Mouse (Mus musculus) retina, embryonic 14.5 days (tissue): ENCODE data around the gene Fyb.
A peak's percentile ranks its signal among the peaks of the same experiment; 100 is the strongest.

Experiments used
- DNase-seq: peaks from one replicate; pipeline ENCODE4 v3.0.0-alpha.2; 2015; ENCODE audit warnings: low spot score

The Fyb gene

DNA sequence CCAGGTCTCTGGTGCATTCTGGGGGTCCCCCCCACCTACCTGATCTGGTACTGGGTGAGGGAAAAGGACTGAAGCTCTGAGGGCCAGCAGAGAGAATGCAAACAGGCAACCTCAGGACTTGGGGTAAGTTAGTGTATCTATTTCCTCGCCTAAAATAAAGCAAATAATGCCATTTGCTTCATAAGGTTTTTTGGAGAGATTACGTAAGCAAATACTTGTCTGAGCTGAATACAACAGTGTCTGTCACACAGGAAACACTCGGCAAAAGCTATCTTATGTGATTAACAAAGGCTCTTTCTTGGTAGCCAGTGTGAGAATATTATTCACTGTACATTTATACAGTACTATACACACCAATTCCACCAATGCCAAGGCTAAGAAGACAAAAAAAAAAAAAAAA is 76.0 kb downstream of the Fyb start:
- no peak for DNase-seq

DNA sequence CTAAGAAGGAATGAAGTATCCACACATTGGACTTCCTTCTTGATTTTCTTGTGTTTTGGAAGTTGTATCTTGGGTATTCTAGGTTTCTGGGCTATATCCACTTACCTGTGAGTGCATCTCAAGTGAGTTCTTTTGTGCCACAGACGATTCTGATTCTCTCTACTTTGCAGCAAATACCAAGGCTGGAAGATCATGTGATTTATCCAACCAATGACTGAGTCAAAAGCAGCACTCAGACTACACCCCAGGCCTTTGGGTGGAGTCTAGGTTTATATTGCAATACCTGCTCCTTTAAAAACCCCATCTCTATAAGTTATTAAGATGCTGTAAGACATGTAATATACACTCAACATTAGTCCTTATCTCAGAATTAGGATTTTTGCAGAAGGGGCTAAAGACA is 77.7 kb downstream of the Fyb start:
- no peak for DNase-seq

DNA sequence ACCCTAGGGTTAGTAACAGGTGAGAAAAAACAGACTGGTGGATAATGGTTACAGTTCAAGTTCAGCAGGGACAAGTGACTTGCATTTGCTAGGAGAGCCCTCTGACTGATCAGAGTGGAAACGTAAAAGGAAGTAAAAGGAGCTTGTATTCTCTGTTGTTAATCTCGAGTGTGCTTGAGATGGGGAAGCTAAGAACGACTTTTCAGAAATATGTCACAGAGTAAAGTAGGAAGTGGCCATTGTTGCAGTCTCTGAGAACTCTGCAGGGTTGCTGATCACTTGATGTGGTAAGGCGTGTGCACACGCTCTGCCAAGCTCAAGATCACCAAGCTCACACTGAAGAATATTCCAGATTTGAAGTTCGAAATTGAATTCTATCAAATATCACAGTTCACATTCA is 78.7 kb downstream of the Fyb start:
- DNase-seq: no peak

DNA sequence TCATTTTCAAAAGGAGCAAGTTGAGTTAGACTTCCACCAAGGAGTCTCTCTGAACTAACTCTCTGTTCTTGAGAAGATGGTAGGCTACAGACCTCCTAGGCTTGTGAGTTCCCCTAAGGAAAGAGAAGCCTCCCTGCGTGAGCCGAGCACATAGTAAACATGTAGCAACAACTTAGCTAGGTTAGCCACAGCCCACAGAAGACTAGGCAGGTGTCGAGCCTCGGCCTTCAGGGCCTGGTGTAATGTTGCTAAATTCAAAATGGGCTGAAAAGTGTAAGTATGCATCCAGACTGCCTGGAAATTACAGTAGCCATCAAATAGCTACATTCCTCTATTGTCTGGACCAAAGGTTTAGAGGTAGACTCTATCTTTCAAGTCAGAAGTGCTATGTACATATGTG is 79.3 kb downstream of the Fyb start:
- no peak for DNase-seq

DNA sequence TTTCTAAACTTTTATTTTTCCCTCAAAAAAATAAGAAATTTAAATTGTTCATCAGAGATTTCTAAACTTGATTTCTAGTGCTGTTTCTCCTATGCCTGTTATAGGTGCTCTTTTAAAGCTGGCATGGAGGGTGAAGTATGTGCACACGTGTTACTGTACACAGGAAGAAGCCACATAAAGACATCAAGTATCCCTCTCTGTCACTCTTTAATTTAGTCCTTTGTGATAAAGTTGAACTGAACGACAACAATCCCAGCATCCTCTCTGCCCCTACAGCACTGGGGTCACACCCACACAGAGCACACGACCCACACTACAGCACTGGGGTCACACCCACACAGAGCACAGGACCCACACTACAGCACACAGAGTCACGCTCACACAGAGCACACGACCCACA is 88.0 kb downstream of the Fyb start:
- DNase-seq: no peak

DNA sequence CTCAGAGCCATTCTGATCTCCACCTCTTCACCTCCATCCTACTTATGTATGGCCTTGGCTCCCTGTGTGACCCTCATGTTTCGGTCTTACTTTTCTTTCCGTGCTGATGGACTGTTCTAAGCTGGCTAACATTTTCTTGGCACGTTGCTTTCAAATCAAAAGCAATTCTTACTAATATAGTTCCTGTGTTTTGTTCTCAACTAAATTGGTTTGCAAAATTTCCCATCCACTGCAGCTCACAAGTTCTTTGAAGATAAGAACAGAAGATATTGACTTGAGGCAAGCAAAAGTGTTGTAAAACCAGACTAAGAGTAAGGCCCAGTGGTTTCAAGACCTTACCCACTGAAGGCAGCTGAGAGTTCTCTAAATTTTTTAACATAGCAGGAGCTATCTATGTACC is 90.2 kb downstream of the Fyb start:
- DNase-seq: no peak

DNA sequence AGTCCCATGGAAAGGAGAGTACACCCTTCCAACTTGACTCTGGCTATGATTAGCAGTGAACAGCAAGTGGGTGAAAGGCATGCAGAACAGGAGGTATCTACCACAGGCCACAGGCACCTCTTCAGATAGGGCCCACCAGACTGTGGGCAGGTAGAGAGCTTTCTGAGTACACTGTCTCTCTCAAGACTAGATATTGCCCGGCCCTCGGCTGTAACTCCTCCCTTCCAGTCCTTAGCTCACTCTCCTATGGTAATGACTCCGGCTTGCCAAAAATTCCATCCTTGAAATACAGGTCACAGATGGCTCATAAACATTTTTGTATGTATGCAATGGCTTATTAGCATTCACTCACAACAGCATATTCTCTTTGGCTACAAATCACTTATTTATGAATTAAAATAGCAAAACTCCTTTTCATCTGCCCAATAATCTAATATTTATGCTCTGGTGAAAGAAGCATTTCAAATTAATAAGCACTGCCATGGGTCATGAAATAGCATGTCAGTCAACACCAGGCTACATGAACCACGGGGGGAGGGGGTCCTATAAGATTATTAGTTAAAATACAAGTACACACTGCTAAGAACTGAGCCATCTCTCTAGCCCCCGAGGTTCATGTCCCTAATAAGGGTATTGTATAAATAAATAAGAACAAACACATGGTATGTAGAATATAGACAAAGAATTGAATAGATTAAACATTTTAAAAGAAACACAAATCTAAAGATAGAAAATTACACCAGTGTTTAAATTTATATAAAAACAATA is 93.9 kb downstream of the Fyb start:
- DNase-seq: no peak

DNA sequence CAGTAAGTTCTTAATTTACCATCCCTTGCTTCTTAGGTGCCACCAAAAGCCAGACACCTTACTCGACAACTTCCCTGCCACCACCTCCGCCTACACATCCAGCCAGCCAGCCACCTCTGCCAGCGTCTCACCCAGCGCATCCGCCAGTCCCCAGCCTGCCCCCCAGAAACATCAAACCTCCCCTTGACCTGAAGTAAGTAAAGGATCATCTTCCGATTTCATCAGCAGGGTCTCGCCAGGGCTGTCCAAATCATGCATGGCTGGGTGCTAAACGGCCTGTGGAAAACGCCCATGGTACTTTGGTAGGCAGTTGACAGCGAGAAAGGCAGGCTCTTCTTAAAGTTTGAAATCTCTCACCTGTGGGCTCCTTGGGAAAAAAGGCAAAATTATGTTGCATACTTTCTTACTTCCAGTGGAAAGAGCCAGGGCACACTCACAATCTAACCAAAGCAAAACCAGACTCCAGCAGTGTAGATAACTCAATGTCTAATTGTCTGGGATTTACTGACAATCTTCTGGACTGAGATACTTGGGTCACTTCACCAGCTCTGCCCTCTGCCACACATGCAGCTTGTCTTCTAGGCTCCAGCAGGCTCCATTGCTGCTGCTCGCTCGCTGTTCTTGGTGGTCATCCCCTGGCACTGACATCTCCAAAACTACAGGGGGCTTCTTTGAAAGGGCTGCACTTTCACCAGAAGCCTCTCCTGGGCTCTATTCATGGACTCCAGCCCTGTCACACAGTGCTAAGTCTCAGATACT is 97.1 kb downstream of the Fyb start:
- DNase-seq: no peak

DNA sequence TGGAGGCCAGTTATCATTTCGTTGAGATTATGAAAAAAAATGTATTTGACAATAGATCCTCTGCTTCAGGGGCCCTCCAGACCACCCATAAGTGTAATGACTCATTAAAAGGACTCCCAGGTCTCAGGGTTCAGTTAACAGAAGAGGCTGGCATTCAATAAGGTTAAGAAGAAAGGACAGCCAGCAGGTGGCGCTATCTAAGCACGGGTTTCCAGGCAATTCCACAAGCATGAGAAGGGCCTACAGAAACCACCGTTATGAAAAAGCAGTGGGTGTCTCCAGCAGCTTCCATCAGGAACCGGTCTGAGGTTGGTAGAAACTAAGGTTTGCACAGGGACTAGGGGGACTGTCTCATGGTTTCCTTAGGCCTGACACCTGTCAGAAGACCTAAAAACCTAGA is 99.9 kb downstream of the Fyb start:
- DNase-seq: peak; percentile 93

DNA sequence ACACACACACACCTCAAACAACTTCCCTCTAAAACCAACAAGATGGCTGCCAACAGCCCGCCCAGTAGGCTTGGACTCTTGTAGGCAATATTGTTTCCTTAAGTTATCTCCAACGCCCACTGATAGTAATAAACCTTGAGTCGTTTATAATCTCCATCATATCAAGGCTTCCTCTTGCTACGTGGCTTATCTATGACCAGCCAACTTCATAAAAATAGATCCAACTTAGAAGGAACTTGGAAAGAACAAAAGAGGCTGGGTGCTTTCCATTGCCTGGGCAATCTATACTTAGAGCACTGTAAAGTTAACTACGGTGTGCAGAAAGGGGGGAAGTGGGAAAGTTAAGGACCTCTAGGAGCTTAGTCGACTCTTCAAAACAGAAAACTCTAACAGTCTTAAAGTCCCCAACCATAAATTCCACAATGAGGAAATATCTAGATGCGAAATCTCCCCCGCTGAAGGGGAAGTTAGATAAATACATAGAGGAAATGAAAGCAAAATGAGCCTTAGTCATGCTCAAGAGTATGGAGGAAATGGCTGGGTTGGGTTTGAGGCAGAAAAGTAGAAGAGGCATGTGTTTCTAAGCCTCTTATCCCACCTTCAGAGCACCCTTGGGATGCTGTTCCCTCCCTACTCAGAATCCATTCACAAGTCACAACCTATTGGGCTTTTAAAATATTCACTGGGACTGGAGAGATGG is 101.0 kb downstream of the Fyb start:
- DNase-seq: no peak

DNA sequence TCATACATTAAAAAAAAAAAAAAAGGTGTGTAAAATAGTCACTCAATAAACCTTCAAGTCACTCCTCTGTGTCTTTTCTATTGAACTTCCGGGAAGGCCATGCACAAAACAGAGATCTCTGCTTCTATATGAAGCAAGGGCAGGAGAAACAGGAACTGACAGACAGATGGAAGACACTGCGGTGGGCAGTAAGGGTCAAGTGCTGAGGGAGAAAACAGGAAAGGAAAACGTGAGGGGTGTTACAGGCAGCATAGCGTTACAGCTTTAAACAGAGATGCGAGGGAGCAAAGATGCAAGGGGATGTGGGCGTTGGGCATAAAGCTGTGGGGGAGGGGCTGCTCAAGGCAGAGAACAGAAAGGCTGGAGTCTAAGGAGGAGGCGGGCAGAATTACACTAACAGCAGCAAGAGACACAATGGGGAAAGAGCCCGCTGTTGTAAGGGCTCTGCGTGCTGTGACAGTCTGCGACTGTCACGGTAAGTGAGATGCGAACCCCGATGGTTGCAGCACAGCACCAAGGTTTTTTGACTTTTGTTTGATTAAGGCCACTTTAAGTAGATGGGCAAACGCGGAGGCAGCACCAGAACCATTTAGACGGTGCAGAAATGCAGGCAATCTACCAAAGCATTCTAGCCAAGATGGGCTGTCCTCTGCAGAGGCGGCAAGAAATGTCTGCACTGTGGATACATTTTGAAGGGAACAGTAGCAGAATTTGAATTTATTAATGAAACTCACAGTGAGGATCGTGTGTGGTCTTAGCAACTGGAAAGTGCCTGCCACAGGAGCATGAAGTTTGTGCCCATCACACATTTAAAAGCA is 101.9 kb downstream of the Fyb start:
- DNase-seq: peak; percentile 50

DNA sequence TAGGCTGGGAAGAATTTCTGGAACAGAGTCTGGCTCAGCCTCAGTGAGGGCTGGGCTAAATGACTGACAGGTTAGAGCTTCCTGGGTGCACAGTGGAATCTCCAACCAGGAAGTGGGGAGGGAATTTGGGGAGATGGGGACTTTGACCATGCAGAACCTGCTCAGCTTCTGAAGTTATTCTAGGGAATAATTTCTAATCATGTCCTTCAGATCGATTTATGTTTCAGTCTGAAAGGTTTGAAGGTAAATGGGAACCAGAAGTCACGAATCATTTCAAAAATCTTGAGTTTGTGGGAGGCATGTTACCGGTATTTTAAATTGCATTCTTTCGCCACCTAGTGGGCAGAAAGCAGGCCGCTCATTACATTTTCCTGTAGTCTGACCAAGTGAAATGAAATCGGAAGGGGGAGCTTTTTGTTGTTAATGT is 103.0 kb downstream of the Fyb start:
- DNase-seq: peak; percentile 81

DNA sequence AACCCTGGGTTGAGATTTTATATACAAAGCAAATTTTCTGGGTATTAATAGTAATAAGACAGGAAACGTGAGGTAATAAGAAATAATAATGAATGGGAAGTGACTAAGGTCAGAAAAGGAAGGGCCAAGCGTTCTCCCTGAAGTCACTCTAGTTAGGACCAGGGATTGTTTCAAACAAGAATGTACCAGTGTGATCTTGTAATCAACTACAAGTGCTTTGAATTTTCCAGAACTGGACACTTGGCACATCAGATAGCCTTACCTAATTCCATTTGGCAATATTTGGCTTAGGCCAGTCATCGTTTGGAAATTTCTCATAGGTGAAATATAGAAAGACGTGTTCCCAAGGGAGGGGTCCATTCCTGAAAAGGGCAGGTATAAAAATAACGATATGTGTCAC is 103.5 kb downstream of the Fyb start:
- no peak for DNase-seq

DNA sequence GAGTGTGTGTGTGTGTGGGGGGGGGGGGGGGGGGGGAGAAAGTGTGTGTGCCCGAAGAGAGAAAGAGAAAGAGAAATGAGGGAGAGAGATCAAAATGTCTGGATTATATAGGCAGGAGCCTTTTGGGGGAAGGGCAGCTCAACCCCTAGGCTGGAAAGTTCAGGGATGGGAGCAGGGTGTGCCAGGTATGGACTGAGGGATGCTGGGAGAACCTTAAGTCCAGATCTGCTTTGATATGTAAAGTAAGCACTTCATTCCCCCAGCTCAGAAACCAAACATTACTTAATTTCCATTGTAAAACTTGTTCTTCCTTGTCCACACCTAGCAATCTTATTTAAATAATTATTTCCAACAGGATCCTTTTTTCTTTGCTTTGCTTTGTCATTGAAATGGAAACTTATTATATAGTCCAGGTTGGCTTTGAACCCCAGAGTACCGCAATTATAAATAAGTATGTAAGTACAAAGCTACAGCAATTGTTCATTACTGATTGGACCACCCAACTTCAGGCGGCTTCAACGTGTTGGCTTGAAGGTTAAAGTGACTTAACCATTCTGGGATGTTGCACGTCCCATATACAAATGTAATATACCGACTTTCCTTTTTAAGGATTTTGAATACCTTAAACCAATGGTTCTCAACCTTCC is 105.9 kb downstream of the Fyb start:
- DNase-seq: no peak

DNA sequence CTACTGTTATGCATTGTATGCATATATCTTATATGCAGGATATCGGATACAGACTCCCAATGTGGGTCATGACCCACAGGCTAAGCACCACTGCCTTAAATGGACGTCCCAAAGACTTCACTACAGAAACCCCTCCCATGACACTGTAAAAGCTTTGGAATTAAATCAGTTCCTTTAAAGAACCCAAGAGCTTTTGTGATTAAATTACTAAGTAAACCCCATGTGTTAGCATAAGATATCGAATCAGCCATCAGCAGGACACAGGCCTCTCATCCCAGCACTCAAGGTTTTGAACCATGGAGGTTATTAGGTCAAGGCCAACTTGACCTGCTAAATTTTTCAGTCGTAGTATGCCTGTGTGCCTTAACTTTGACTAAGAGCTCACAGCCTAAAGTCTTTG is 106.5 kb downstream of the Fyb start:
- DNase-seq: no peak

DNA sequence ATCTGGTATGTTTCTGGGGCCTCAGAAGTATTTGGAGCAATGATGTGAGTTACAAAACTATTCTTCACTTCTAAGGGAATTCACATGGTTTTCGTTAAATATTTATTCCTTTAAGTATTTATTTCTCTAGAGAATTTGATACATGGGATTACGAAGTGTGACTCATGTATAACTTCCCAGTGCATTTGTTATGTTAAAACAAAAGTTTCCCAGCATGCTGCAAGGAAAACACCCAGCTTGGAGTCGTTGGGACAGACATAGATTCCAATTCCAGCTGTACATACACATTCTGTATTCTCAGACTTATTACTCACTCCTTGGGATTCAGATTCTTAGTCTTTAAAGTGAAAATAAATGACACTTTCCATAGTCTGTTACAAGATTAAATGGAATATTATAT is 112.8 kb downstream of the Fyb start:
- DNase-seq: no peak

DNA sequence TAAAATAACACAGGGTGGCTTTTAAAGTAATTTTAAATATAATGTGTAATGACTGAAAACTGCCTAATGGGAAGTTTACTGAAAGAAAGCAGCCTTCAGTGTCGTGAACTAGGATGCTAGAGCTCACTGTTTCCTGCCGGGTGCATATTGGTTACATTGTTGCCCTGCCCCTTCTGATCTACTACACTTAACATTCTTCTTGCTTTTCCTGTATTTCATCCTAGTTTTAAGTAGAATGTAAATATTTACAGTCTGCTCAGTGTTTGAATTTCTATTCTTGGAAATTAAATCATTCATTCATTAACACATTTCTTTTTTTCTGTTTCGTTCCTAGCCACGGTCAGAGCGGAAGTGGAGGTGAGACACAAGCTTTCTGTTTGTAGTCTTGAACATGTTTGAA is 119.6 kb downstream of the Fyb start:
- DNase-seq: no peak

DNA sequence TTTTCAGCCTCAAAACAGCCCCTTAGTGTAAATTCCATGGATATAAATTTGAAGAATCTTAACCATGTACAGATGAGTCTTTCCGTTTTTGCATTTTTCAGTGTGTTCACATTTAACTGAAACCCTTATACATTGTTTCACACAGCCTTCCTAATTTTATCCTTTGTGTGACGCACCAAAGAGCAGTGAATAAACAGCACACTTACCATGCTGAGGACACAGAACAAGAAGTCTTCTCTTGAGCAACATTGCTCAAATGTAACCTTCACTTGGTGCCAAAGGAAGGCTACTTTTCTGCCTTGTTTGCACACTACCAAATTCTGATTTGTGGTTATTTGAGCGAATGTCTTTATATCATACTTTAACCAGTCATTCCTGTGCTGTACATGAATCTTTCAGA is 122.8 kb downstream of the Fyb start:
- DNase-seq: no peak

DNA sequence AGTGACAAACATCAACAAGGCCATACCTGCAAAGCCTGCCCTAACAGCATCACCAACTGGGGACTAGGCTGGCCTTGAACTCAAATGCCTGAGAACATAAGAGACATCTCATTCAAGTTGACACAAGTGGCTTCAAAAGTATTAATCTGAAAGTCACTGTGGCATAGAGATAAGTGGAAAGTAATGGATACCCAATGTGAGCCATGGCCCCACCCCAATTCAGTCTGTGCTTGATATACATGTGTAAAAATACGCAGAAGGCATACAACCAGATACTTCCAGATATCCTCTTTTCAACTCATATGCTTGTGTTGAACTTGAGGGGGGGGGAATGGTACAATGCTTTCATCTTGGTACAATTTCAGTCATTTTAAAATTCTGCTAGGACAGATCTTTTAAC is 124.4 kb downstream of the Fyb start:
- DNase-seq: no peak

DNA sequence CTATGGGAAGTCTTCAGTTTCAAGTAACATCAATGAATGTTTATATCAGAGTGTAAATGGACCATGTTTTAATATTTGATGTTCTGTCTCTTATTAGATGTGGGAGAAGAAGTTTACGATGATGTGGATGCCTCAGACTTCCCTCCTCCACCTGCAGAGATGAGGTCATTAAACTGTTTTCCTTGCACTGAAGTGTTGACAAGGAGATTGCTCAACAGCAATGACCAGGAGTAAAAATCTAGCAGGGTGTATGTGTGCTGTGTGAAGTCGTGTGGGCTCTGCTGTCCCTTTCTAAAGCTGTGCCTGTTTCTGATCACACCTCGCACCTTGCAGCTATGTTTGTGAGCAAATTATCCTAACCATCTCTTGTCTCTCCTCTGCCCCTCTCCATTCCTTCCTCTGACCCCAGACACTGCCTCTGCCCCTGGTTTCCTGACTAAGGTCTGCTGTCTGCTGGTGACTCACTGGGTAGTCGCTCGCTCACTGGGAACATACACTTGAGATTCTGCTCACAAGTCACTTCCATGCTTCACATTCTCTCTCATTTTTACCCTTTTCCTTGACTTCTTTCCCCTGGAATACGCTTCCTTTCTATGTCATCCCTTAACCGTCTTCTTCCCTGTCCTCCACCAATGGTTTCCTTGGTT is 126.2 kb downstream of the Fyb start:
- DNase-seq: no peak

DNA sequence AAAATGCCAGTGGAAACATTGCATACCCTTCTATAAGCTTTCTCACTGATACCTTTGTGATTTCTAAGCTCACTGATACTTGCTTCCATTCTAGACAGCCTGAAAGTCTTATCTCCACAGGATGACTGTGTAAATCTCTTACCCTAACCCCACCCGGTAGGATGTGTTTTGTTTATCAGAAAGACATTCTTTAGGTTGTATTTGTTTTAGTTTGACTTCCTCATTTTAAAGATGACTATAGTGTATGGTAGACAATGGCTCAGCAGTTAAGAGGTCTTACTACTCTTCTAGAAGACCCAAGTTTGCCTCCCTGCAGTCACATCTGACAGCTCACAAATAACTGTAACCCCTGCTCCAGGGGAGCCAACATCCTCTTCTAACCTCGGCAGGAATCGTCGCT is 130.4 kb downstream of the Fyb start:
- no peak for DNase-seq
